Comparison of ENCODE assay signal across 12 mouse cellular contexts in the genomic region with DNA sequence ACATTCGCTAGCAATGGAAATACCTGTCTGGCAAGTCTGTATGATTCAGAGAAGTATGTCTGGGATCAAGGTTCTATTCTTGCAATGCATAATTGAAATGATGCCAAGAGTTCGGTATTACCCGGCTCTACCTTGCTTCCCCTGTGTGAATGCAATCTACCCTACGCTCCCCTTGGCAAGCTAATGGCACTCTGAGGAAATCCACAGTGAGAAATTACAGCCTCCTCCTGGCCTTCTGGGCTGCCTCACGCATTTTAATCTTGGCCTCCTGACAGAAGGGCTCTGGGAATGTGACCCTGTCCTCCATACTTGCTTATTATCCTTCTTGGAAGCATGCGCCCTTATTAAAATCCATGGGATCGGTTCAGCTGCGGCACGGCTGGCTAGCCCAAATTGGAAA.
A peak's percentile ranks its signal among the peaks of the same experiment; 100 is the strongest.
DNase-seq lines count a peak whose midpoint lies in the region; ATAC-seq lines count a peak whose summit lies in the region.
"Had no signal": no experiment of that assay in that cellular context is flagged by ENCODE, and none has a peak within 500 bp of the region (broad histone marks: within the 10 kb centered on the region; RNA-seq: fewer than 3 reads in every experiment).

No protein-coding gene starts in this region.

- H3K36me3 ChIP-seq in hindbrain, embryonic 10.5 days, result no peaks in the 10 kb centered on the region
- H3K36me3 ChIP-seq in hindbrain, embryonic 12.5 days, result no peaks in the 10 kb centered on the region
- no peaks in the 10 kb centered on the region for H3K36me3 ChIP-seq in midbrain, embryonic 13.5 days
- no peaks in the 10 kb centered on the region for H3K36me3 ChIP-seq in midbrain, embryonic 16.5 days (ENCODE audit: control insufficient read depth, insufficient read depth, low read length)
- H3K36me3 ChIP-seq: limb, embryonic 13.5 days had no signal

- H3K4me3 ChIP-seq in hindbrain, embryonic 10.5 days, result no peak overlapping the region
- H3K4me3 ChIP-seq in hindbrain, embryonic 12.5 days, result no peak overlapping the region
- H3K4me3 ChIP-seq in midbrain, embryonic 13.5 days (replicated peaks), result no peak overlapping the region
- no peak overlapping the region for H3K4me3 ChIP-seq in midbrain, embryonic 16.5 days (ENCODE audit: low read depth, low read length)
- H3K4me3 ChIP-seq: heart, adult 2 months; limb, embryonic 13.5 days had no signal

- H3K27ac ChIP-seq in hindbrain, embryonic 10.5 days, result peak overlapping the region; percentile 12; the same call in 1 of the 2 replicates
- H3K27ac ChIP-seq in hindbrain, embryonic 12.5 days, result no peak overlapping the region
- peak overlapping the region; percentile 12 for H3K27ac ChIP-seq in midbrain, embryonic 13.5 days
- no peak overlapping the region for H3K27ac ChIP-seq in midbrain, embryonic 16.5 days (ENCODE audit: low read length)
- H3K27ac ChIP-seq: heart, adult 2 months; limb, embryonic 13.5 days had no signal

- no peaks in the 10 kb centered on the region for H3K27me3 ChIP-seq in hindbrain, embryonic 10.5 days (ENCODE audit: insufficient read depth, poor library complexity, severe bottlenecking)
- H3K27me3 ChIP-seq in hindbrain, embryonic 12.5 days, result no peaks in the 10 kb centered on the region
- H3K27me3 ChIP-seq in midbrain, embryonic 13.5 days, result no peaks in the 10 kb centered on the region
- H3K27me3 ChIP-seq in midbrain, embryonic 16.5 days (ENCODE audit: control insufficient read depth, insufficient read depth, low read depth, low read length), result no peaks in the 10 kb centered on the region
- H3K27me3 ChIP-seq: limb, embryonic 13.5 days had no signal

- H3K9ac ChIP-seq in hindbrain, embryonic 12.5 days, result no peak overlapping the region
- H3K9ac ChIP-seq in midbrain, embryonic 13.5 days (replicated peaks), result no peak overlapping the region
- no peak overlapping the region for H3K9ac ChIP-seq in midbrain, embryonic 16.5 days (ENCODE audit: low read depth, low read length)
- H3K9ac ChIP-seq: limb, embryonic 13.5 days had no signal

- 86% methylated on average over 9 of the region's 9 CpGs for WGBS in hindbrain, embryonic 10.5 days
- WGBS in hindbrain, embryonic 12.5 days, result 62% methylated on average over 9 of the region's 9 CpGs
- 65% methylated on average over 9 of the region's 9 CpGs for WGBS in midbrain, embryonic 13.5 days
- 52% methylated on average over 9 of the region's 9 CpGs for WGBS in midbrain, embryonic 16.5 days

- no peak overlapping the region for H3K4me2 ChIP-seq in hindbrain, embryonic 12.5 days (replicated peaks)
- H3K4me2 ChIP-seq in midbrain, embryonic 13.5 days (replicated peaks), result no peak overlapping the region
- no peak overlapping the region for H3K4me2 ChIP-seq in midbrain, embryonic 16.5 days (ENCODE audit: low read length)
- H3K4me2 ChIP-seq: limb, embryonic 13.5 days had no signal

- peaks cover 15% of the 10 kb centered on the region; the same call in 1 of the 2 replicates for H3K4me1 ChIP-seq in hindbrain, embryonic 10.5 days (replicated peaks)
- peaks cover 17% of the 10 kb centered on the region for H3K4me1 ChIP-seq in hindbrain, embryonic 12.5 days
- peaks cover 25% of the 10 kb centered on the region for H3K4me1 ChIP-seq in midbrain, embryonic 13.5 days (replicated peaks)
- peaks cover 9% of the 10 kb centered on the region for H3K4me1 ChIP-seq in midbrain, embryonic 16.5 days (ENCODE audit: control insufficient read depth, insufficient read depth, low read length)

- H3K9me3 ChIP-seq in hindbrain, embryonic 10.5 days, result no peaks in the 10 kb centered on the region
- no peaks in the 10 kb centered on the region for H3K9me3 ChIP-seq in hindbrain, embryonic 12.5 days (replicated peaks)
- H3K9me3 ChIP-seq in midbrain, embryonic 13.5 days, result no peaks in the 10 kb centered on the region
- H3K9me3 ChIP-seq in midbrain, embryonic 16.5 days (replicated peaks; ENCODE audit: control insufficient read depth, low read length, poor library complexity, severe bottlenecking), result no peaks in the 10 kb centered on the region
- H3K9me3 ChIP-seq: limb, embryonic 13.5 days had no signal

- no peak for ATAC-seq in hindbrain, embryonic 12.5 days (ENCODE audit: low FRiP score)
- no peak for ATAC-seq in midbrain, embryonic 13.5 days
- ATAC-seq in midbrain, embryonic 16.5 days, result no peak

- DNase-seq in adrenal gland, adult 2 months, result peak; percentile 40
- DNase-seq in adrenal gland, postnatal 4 days (ENCODE audit: low spot score in 2 of 2), result no peak
- DNase-seq in hindbrain, embryonic 10.5 days (ENCODE audit: low spot score), result no peak
- DNase-seq in lung, postnatal 14 days, result peak; percentile 20
- no peak for DNase-seq in embryo, embryonic 10 days (ENCODE audit: low spot score)
- DNase-seq: cerebellum, adult 11 months; embryo, embryonic 11 days; heart, adult 2 months had no signal

Comparison
In these comparisons a context has a peak if more than half of its experiments do, and no peak if none do; other contexts are left out.
1. DNase-seq: peak in adrenal gland, adult 2 months (single experiment) and lung, postnatal 14 days (single experiment); none in adrenal gland, postnatal 4 days (0 of 2), hindbrain, embryonic 10.5 days (single experiment) and embryo, embryonic 10 days (single experiment).
2. H3K27ac ChIP-seq: peak in hindbrain, embryonic 10.5 days (single experiment) and midbrain, embryonic 13.5 days (single experiment); none in hindbrain, embryonic 12.5 days (single experiment) and midbrain, embryonic 16.5 days (single experiment).